Mouse (Mus musculus): Measurements from ENCODE around the gene Cd93.

Gene Cd93

GRCm38 (mm10) chr2:148443249-148443958, at the start of gene Cd93:
Cd93 (minus strand) TSS chr2:148443563.
- DNase-seq (ENCODE audit: low spot score in 2 of 2): no peak

DNA sequence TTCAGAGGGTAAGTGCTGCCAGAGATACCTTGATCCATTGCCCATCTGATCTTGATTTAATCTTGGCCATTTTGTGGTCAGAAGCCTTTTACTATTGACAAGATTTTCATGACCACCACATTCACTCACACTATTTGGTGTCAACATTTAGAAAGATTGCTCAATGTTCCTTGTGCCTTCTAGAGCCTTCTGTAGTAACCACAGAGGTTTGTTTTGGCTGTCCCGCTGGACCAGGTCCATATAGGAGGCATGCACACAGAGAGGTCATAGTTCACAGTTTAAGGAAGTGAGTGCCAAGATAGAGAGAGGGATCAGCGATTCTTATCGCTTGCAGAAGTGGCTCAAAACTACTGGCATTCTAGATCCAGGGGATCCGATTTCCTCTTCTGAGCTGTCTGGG, 48.7 kb upstream of the Cd93 start:
- no peak for DNase-seq (ENCODE audit: low spot score in 2 of 2)

DNA sequence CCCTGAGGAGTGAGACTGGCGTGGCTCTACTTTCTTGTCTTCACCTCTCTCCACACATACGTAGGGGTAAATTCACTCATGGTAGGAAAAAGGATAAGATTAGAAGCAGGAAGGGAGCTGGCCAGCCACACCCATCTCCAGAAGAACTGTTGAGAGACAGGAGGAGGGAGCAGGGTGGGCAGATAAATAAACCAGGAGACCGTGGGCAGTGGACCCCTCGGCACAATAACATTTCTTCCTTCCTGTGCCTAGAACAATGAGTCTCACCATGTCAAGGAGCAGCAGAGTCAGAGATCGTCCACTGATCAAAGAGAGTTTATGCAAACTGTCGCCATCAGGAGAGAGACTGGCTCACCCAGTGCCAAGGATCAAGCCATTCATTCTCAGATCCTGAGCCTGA, 46.8 kb upstream of the Cd93 start:
- DNase-seq (ENCODE audit: low spot score in 2 of 2): no peak

GRCm38 (mm10) chr2:148488885-148489284, 45.5 kb upstream of the Cd93 start:
- no peak for DNase-seq (ENCODE audit: low spot score in 2 of 2)

DNA sequence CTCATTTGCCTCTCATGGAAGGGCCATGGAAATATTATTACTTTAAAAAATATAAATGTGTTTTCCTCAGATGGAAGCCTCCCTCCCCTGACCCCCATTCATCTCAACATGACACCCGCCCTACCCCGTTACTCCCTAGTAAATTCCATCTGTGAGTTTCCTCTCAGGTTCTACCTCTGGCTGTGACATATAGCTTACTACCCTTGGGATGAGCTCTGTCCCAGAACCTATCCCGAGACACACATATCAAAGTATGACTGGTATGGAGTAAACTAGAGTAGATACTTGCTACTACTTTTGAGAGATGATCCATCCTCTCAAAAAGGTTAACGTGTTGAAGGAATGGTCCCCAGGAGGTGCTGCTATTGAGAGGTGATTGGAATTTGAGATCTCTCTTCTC, 42.2 kb upstream of the Cd93 start:
- DNase-seq (ENCODE audit: low spot score in 2 of 2): no peak

DNA sequence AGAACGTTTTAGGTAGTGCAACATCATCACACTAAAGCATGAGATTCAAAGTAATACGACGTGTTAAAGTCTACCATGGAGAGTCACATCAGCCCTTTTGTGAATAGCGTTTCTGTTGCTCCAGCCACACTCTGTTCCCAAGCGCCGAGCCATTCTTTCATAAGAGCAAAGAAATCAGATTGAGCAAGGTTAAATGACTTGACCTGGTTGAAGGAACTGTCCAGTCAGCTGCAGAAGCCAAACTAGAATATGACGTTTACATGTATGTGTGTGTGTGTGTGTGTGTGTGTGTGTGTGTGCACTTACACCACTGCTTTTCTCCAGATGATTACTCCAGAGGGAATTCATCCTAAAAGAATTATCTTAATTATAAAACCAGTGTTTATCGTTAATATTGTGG, 37.0 kb upstream of the Cd93 start:
- DNase-seq (ENCODE audit: low spot score in 2 of 2): no peak

DNA sequence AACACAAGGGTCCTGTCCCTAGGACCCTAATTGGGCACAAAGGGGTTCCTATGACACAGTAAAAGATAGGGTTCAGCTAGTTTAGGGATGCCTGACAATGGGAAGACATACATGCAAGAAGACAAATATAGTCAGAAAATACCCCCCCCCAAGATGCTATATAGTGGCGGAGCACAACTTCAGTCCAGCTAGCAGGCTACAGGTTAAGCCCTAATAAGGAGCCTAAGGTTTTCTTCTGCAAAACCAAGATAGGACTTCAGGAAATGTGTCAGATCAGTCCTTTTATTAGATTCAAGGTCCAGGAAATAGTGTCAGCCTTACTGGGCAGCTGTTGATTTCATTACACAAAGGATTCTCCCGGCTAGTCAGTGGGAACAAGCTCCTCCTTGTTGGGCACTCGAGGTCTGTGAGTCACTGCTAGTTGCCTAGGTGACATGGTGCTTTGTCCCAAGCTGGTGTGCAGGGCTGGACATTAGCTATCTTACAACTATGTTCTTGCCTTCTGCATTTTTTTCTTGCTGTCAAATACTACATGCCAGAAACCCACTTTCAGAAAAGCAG, 34.9 kb upstream of the Cd93 start:
- DNase-seq (ENCODE audit: low spot score in 2 of 2): peak in 1 of 2 experiments; percentile 7

DNA sequence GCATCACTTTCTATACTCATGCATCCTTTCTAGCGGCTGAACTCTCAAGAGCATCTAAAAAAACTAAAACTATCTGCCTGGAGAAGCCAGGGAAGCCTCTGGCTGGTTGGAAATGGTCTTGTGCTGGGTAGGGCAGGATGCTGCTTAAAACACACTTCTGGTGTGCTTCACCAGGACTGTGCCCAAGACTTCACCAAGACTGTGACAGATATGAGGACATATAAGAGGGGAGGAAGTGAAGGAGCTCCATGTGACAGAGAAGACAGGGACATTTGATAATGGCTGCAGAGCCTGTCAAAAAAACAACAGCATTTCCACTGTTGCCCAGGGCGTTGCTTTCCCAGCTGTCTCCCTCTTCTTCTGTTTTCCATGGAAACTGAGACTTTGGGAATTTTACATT, 34.0 kb upstream of the Cd93 start:
- no peak for DNase-seq (ENCODE audit: low spot score in 2 of 2)

DNA sequence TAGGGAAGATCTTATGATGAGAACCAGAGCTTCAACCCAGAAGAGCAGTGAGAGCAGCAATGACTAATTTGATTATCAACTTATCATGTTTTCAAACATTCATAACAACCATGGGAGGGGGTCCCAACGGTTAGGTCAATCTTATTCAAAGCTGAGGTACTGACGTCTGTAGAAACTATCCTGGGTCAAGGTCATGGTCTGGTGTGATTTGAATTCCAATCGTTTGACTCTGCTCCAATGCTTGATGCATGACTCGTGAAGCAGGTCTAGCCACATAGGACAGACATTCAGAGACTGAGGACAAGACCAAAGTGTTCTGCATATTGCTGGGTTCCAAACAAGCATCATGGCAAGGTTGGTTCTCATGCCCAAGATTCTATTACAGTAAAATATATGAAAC, 33.2 kb upstream of the Cd93 start:
- no peak for DNase-seq (ENCODE audit: low spot score in 2 of 2)

GRCm38 (mm10) chr2:148475879-148476495, 32.6 kb upstream of the Cd93 start:
- DNase-seq (ENCODE audit: low spot score in 2 of 2): no peak

DNA sequence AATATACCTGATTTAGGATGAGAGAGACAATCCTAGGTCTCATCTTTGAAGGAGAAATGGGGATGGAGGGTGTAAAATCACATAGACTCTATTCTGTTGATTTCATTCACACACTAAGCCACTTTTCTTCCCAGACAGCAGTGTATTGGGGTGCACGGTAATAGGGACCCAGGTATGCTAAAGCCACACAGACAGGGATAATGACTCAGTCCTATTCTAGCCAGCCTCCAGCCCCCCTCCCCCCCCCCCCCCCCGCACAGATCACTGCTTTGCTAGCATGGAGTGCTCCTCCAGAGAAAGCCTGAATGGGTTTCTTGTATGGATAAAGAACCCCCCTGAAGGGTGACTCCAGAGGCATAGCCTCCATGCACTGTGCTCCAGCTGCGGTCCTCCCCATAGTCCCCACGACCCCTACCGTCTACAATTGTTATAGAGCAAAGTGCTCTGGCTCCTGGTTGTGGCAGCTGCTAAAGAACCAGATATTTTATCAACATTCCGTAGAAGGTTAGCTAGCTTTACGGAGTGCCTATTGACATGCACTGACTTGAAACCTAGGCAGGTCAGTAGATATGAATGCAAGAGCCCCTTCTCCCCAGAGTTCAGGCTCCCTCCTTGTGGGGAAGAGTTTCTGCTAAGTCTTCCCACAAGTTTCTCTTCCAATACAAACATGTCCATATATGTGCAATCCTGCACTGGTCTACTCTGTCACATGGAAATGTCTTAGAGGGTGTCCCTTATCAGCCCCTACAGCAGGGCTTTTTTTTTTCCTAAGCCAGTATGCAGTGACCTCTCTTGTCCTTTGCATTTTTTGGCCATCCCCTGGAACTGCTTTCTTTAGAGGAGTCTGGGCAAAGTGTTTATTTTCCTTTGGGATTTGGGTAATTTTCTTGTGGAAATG, 26.2 kb upstream of the Cd93 start:
- DNase-seq (ENCODE audit: low spot score in 2 of 2): no peak

GRCm38 (mm10) chr2:148467921-148468440, 24.6 kb upstream of the Cd93 start:
- DNase-seq (ENCODE audit: low spot score in 2 of 2): no peak

- no peak for DNase-seq (ENCODE audit: low spot score in 2 of 2)
These were observed 12.0 kb upstream of the Cd93 start for GRCm38 (mm10) chr2:148455341-148455740.

DNA sequence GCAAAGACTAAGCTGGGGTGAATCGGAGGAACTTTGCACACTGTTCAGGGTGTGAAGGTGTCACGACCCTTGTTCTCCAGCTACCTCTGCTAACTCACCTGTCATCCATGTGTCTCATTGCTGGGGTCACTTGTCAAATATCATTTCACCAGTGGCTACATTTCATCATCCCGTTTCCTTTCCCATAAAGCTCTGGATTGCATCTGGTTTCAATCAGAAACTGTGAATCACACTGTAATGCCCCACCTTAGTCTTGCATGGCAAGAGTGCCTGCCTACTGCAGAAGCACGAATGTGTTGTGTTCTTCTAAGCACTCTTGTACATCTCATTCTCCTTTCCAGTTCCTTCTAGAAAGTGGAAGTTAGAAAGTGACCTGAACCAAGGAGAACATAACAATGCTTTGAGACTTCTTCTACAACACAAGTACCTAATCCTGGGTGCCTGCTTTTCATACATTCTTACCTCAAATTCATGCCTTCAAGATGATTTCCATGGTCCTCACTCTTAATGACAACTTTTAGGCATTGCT, 10.7 kb upstream of the Cd93 start:
- no peak for DNase-seq (ENCODE audit: low spot score in 2 of 2)

DNA sequence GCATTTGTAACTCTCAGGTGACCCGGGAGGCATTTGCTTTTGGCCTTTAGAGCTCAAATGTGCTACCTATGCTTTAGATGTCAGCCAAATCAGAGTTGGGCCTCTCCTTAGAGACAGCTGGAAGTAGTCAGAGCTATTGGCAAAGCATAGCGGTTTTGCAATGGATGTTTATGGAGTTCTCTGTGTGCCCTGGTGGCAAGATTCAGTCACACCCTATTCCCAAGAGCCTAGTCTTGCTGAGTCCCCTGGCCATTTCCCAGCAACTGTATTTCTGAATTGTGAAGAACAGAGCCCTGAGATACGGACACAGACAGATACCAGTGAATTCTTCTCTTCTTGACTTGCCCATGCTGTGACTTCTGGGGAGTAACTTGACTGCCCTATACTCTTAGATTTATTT, 9.7 kb upstream of the Cd93 start:
- DNase-seq (ENCODE audit: low spot score in 2 of 2): no peak

- no peak for DNase-seq (ENCODE audit: low spot score in 2 of 2)
These were observed 8.1 kb upstream of the Cd93 start for GRCm38 (mm10) chr2:148451498-148451897.

- no peak for DNase-seq (ENCODE audit: low spot score in 2 of 2)
These were observed 7.3 kb upstream of the Cd93 start for GRCm38 (mm10) chr2:148450616-148451015.

GRCm38 (mm10) chr2:148449659-148450058, 6.3 kb upstream of the Cd93 start:
- no peak for DNase-seq (ENCODE audit: low spot score in 2 of 2)

DNA sequence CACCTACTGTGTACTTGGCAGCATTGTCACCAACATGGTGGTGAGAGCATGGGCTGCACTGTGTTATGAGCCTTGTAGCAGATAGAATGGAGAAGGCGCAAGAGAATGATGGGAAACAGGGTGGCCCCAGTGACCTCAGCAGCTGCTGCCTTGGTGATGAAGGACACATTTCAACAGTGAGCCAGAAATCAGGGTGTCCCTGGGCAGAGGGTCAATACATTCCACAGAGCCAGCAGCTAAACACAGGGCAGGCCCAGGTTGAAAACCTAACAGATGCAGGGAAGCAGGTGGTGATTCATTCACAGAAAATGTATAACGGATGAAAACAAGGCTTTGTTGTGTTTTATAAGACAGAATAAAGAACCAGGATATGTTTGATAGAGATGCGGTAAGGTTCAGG, 3.1 kb upstream of the Cd93 start:
- DNase-seq (ENCODE audit: low spot score in 2 of 2): no peak

DNA sequence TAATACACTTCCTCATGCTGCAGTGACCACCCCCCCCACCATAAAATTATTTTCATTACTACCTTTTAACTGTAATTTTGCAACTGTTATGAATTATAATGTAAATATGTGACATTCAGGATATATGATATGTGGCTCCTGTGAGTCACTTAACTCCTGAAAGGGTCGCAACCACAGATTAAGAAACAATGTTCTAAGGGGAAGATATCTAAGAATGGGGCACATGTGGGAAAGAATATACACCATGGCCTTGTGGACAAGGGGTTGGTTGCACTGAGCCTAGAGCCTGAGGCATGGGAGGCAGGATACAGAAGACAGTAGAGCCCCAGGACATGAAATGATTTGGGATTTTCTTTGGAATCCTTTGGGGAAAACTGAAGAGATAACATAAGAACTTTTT, 2.3 kb upstream of the Cd93 start:
- DNase-seq (ENCODE audit: low spot score in 2 of 2): no peak

GRCm38 (mm10) chr2:148444472-148444871, 1.1 kb upstream of the Cd93 start:
- no peak for DNase-seq (ENCODE audit: low spot score in 2 of 2)

GRCm38 (mm10) chr2:148442710-148443109, 653 bp downstream of the Cd93 start:
- no peak for DNase-seq (ENCODE audit: low spot score in 2 of 2)
